Mouse (Mus musculus): ENCODE measurements around the gene Tbc1d5. TPM values are rescaled to one million over a fixed set of nuclear protein-coding genes. Genes with fewer than 3 reads are reported as not detected.
A peak's percentile ranks its signal among the peaks of the same experiment; 100 is the strongest.

The Tbc1d5 gene
- polyA plus RNA-seq, 2 experiments = 2.9 to 3.2 TPM

GRCm38 (mm10) chr17:50998216-50998615 is 180.9 kb downstream of the Tbc1d5 start:
- no peaks in the 10 kb centered on the region for H3K27me3 ChIP-seq (ENCODE audit: control insufficient read depth, insufficient read depth, low read length)
- 0 out of 4 replicates have a peak, but pooled peaks cover 0 to 2% of the 10 kb centered on the region in 2 experiments for H3K4me1 ChIP-seq (replicated peaks; ENCODE audit: control insufficient read depth in 2 of 2, insufficient read depth in 2 of 2, low read length in 1 of 2)
- no peaks in the 10 kb centered on the region for H3K9me3 ChIP-seq (ENCODE audit: control insufficient read depth, low read length)
- H3K9ac ChIP-seq (replicated peaks) = no peak overlapping the region
- H3K4me2 ChIP-seq (ENCODE audit: low read depth) = no peak overlapping the region
- TF ChIP-seq CTCF (IDR thresholded peaks at IDR 0.05; ENCODE audit: low read depth) (no peak), EP300 (IDR thresholded peaks at IDR 0.05; ENCODE audit: low read depth) (no peak)
- no peak for DNase-seq (ENCODE audit: low read depth in 3 of 3, low spot score in 3 of 3)
- H3K27ac ChIP-seq = no peak overlapping the region
- 48% methylated on average over 1 of the region's 1 CpGs for WGBS (ENCODE audit: insufficient replicate concordance)
- no peak for ATAC-seq (ENCODE audit: insufficient read depth)
- no peaks in the 10 kb centered on the region for H3K36me3 ChIP-seq (replicated peaks; ENCODE audit: control insufficient read depth, insufficient read depth, low read depth)
- H3K4me3 ChIP-seq (ENCODE audit: insufficient read depth in 1 of 2, low read depth in 2 of 2, low read length in 2 of 2) = no peak overlapping the region

GRCm38 (mm10) chr17:50993294-50993993 is 185.7 kb downstream of the Tbc1d5 start:
- H3K9me3 ChIP-seq (ENCODE audit: control insufficient read depth, low read length) = no peaks in the 10 kb centered on the region
- TF ChIP-seq EP300 (IDR thresholded peaks at IDR 0.05; ENCODE audit: low read depth) (peak; percentile 33; the same call in 1 of the 2 replicates), CTCF (IDR thresholded peaks at IDR 0.05; ENCODE audit: low read depth) (no peak)
- DNase-seq (ENCODE audit: low read depth in 3 of 3, low spot score in 3 of 3) = peak; percentile 5 to 37 (median 22)
- H3K9ac ChIP-seq (replicated peaks) = no peak overlapping the region
- H3K27me3 ChIP-seq (ENCODE audit: control insufficient read depth, insufficient read depth, low read length) = no peaks in the 10 kb centered on the region
- H3K4me2 ChIP-seq (ENCODE audit: low read depth) = no peak overlapping the region
- no peak overlapping the region for H3K4me3 ChIP-seq (ENCODE audit: insufficient read depth in 1 of 2, low read depth in 2 of 2, low read length in 2 of 2)
- H3K36me3 ChIP-seq (replicated peaks; ENCODE audit: control insufficient read depth, insufficient read depth, low read depth) = no peaks in the 10 kb centered on the region
- peak; percentile 69 for ATAC-seq (ENCODE audit: insufficient read depth)
- H3K4me1 ChIP-seq (replicated peaks; ENCODE audit: control insufficient read depth in 2 of 2, insufficient read depth in 2 of 2, low read length in 1 of 2) = peaks cover 0 to 8% of the 10 kb centered on the region in 2 experiments; a peak in 1 of 4 replicates
- WGBS (ENCODE audit: insufficient replicate concordance) = 29% methylated on average over 3 of the region's 3 CpGs
- no peak overlapping the region for H3K27ac ChIP-seq

GRCm38 (mm10) chr17:50990770-50991405 is 188.3 kb downstream of the Tbc1d5 start:
- TF ChIP-seq EP300 (IDR thresholded peaks at IDR 0.05; ENCODE audit: low read depth) = no peak
- TF ChIP-seq CTCF (IDR thresholded peaks at IDR 0.05; ENCODE audit: low read depth) = no peak
- H3K4me2 ChIP-seq (ENCODE audit: low read depth) = no peak overlapping the region; the same call in 1 of the 2 replicates
- H3K4me3 ChIP-seq (ENCODE audit: insufficient read depth in 1 of 2, low read depth in 2 of 2, low read length in 2 of 2) = no peak overlapping the region
- H3K4me1 ChIP-seq (replicated peaks; ENCODE audit: control insufficient read depth in 2 of 2, insufficient read depth in 2 of 2, low read length in 1 of 2) = peaks cover 0 to 8% of the 10 kb centered on the region in 2 experiments; a peak in 1 of 4 replicates
- no peaks in the 10 kb centered on the region for H3K27me3 ChIP-seq (ENCODE audit: control insufficient read depth, insufficient read depth, low read length)
- DNase-seq (ENCODE audit: low read depth in 3 of 3, low spot score in 3 of 3) (peak in 2 of 3 experiments; percentile 9 to 26), ATAC-seq (ENCODE audit: insufficient read depth) (peak; percentile 65; the same call in 1 of the 2 replicates)
- no peak overlapping the region for H3K27ac ChIP-seq
- 59% methylated on average over 2 of the region's 2 CpGs for WGBS (ENCODE audit: insufficient replicate concordance)
- H3K9me3 ChIP-seq (ENCODE audit: control insufficient read depth, low read length) = no peaks in the 10 kb centered on the region
- H3K36me3 ChIP-seq (replicated peaks; ENCODE audit: control insufficient read depth, insufficient read depth, low read depth) = no peaks in the 10 kb centered on the region
- no peak overlapping the region for H3K9ac ChIP-seq (replicated peaks)

GRCm38 (mm10) chr17:50987935-50988334 is 191.2 kb downstream of the Tbc1d5 start:
- ATAC-seq (ENCODE audit: insufficient read depth) (no peak), DNase-seq (ENCODE audit: low read depth in 3 of 3, low spot score in 3 of 3) (no peak)
- H3K9ac ChIP-seq (replicated peaks) = no peak overlapping the region
- no peak overlapping the region for H3K4me3 ChIP-seq (ENCODE audit: insufficient read depth in 1 of 2, low read depth in 2 of 2, low read length in 2 of 2)
- peaks cover 0 to 5% of the 10 kb centered on the region in 2 experiments; a peak in 1 of 4 replicates for H3K4me1 ChIP-seq (replicated peaks; ENCODE audit: control insufficient read depth in 2 of 2, insufficient read depth in 2 of 2, low read length in 1 of 2)
- no peaks in the 10 kb centered on the region for H3K36me3 ChIP-seq (replicated peaks; ENCODE audit: control insufficient read depth, insufficient read depth, low read depth)
- H3K9me3 ChIP-seq (ENCODE audit: control insufficient read depth, low read length) = no peaks in the 10 kb centered on the region
- no peak overlapping the region for H3K4me2 ChIP-seq (ENCODE audit: low read depth)
- 56% methylated on average over 3 of the region's 3 CpGs for WGBS (ENCODE audit: insufficient replicate concordance)
- H3K27me3 ChIP-seq (ENCODE audit: control insufficient read depth, insufficient read depth, low read length) = no peaks in the 10 kb centered on the region
- no peak overlapping the region for H3K27ac ChIP-seq
- TF ChIP-seq EP300 (IDR thresholded peaks at IDR 0.05; ENCODE audit: low read depth) = no peak
- no peak; the same call in 1 of the 2 replicates for TF ChIP-seq CTCF (IDR thresholded peaks at IDR 0.05; ENCODE audit: low read depth)

- no peak overlapping the region for H3K4me2 ChIP-seq (ENCODE audit: low read depth)
- WGBS (ENCODE audit: insufficient replicate concordance) = 75% methylated on average over 5 of the region's 5 CpGs
- H3K27me3 ChIP-seq (ENCODE audit: control insufficient read depth, insufficient read depth, low read length) = no peaks in the 10 kb centered on the region
- TF ChIP-seq EP300 (IDR thresholded peaks at IDR 0.05; ENCODE audit: low read depth) (no peak), CTCF (IDR thresholded peaks at IDR 0.05; ENCODE audit: low read depth) (no peak)
- no peak overlapping the region for H3K4me3 ChIP-seq (ENCODE audit: insufficient read depth in 1 of 2, low read depth in 2 of 2, low read length in 2 of 2)
- no peaks in the 10 kb centered on the region for H3K4me1 ChIP-seq (replicated peaks; ENCODE audit: control insufficient read depth in 2 of 2, insufficient read depth in 2 of 2, low read length in 1 of 2)
- H3K9ac ChIP-seq (replicated peaks) = no peak overlapping the region
- DNase-seq (ENCODE audit: low read depth in 3 of 3, low spot score in 3 of 3) (no peak), ATAC-seq (ENCODE audit: insufficient read depth) (no peak)
- H3K9me3 ChIP-seq (ENCODE audit: control insufficient read depth, low read length) = no peaks in the 10 kb centered on the region
- no peak overlapping the region for H3K27ac ChIP-seq
- no peaks in the 10 kb centered on the region for H3K36me3 ChIP-seq (replicated peaks; ENCODE audit: control insufficient read depth, insufficient read depth, low read depth)
Observed at GRCm38 (mm10) chr17:50981933-50982332, 197.2 kb downstream of the Tbc1d5 start.
